Mouse (Mus musculus) ovary, postnatal 36 days (tissue): ENCODE data around the gene Myo9b.
"Not testable (repeated sequence)": the region's sequence is repeated elsewhere in the genome, so short reads cannot be mapped to it uniquely, and the experiment has no call there.

Experiments used
- DNase-seq: peaks from one replicate; pipeline ENCODE4 v3.0.0; 2022; ENCODE audit warnings: low spot score, mixed read lengths

Gene Myo9b

DNA sequence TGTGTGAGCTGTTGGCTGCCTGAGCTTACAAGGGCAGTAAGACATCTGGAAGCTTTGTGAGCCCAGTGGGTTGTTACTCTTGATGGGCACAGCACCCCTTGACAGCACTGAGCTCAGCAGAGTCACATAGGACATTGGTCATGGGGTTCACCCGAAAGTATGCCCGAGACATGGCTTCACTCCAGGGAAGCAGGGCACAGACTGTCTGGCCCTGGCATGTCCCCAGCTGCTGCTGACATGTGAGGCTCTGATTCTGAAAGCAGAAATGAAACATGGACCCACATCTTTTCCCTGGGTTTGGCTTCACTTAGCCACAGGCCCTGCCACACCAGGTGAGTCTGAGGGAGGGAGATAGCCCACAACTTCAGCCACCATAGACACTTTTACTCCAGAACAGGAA is 24.3 kb downstream of the Myo9b start:
- DNase-seq: no peak

DNA sequence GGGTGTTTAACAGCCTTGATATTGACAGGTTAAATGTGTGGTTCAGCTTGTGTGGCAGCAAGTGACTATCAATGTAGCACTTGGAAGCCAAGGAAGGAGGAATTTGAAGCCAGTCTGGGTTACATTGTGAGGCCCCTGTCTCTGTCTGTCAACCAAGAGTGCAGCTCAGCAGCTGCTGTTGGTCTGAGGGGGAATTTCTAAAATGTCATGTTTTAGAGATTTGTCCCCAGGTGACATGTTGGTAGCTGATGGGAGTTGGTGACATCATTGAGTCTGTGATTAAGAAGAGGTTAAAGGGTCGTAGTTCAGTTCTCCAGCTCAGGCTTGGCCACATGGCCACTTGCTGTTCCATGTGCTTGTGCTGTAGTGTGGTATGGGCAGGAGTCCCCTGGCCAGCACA is 24.9 kb downstream of the Myo9b start:
- no peak for DNase-seq

DNA sequence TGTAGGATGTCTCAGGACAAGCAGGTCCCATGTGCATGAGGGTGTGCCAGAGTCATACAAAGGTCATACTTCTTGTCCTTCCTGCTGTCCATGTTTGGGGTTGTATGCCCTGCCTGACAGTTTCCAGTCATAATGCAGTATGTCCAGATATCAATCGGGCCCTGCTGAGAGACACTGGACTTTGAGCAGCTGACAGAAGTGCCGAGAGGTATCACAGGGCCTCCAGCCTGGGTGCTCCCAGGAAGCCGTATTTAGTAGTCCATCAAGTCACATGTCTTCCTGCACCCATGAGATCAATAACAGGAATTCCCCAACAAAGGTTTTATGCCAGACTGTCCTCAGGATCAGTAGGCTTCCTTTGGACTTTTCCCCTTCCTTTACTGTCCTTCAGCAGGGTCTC is 27.2 kb downstream of the Myo9b start:
- DNase-seq: no peak

DNA sequence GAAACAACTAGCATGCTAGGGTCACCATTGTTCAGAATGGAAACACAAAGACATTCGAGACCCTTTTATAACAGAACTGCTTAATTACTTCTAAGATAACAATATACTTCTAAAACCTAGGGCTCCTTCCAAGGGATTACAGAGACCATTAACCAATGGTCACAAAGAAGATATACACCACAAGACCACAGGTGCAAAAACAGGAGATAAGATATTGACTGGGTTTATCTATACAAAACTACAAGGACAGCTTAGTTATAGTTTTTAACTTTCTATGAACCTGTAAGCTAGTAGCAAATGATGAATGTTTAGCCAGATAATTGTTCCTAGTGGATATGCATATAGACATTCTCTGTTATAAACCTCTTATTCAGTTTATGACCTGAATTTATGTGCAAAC is 30.3 kb downstream of the Myo9b start:
- no peak for DNase-seq

DNA sequence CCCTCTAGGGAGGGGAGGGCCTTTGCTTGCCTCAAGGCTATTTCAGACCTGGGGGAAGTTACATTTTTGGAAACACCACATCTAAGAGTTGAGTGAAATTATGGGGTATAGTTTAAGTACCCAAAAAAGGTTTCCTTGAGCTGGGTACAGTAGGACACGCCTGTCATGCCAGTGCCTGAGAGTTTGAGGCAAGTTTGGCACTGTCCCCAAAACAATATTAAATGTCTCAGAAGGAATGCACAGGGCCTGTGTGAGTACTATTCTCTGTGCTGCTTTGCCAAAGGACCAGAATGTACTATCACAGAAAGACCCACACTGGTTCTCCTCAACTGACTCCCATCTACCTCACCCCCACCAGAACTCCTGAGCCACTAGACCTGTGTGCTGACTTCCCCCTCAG is 31.1 kb downstream of the Myo9b start:
- no peak for DNase-seq

DNA sequence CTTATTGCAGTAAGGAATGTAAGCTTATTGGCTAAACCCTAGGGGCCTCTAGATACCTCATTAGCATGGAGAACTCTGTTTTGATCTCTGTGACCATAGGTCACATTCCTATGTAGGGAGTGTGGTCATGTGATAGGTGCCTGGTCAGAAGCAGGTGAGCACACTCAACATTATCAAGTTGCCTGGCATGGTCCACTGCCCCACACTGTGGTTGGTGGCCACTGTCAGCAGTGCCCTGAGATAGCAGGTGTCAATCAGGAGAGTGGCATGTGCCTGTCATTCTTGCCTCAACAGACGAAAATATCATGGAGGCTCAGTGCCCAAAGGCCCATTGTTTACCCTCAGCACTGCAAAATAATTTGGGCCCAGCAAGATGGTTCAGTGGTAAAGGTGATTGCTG is 33.5 kb downstream of the Myo9b start:
- no peak for DNase-seq

DNA sequence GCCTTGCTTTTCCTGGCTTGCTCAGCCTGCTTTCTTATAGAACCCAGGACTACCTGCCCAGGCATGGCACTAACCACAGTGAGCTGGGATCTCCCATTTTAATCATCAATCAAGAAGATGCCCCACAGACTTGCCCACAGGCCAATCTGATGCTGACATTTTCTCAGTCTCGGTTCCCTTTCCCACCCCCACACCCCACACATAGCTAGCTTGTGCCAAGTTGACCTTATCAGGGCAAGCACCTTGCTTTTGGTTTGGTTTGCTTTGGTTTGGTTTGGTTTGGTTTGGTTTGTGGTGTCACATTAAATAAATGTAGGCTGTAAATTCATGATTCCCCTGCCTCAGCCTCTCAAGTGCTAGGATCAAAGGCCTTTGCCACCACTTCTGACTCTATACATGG is 34.9 kb downstream of the Myo9b start:
- no peak for DNase-seq

DNA sequence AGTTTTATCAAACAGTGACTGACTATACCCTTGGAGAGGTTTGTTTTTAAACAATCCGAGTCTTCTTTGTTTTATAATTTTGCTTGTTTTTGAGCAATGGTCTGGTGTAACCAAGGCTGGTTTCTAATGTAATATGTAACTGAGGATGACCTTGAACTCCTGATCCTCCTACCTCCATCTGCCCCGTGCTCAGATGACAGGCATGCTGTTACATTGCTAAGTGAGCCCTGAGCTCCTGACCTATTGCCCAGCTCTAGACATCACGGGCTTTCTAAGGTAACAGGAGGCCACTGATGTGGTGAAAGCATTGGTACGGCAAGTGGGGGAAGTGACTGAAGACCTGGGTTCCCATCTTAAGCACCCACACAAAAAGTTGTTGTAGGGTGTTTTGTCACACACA is 35.4 kb downstream of the Myo9b start:
- DNase-seq: no peak

DNA sequence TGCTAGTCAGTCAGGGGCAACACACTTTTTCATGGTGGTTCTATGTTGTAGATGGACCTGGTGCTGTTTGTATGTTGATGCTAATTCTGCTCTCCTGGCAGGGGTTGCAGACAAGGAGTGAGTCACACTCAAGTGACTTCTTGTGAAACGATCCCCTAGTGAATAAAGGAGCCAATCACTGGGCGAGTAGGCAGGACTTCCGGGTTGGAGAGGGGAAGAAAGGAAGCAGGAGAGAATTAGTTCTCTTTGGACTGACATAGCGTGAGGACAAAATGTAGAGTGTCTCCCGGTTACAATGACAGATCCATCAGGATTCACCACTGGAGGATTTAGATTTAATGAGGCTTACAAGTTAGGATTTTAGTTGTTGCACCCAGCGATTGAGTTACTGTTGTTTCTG is 37.9 kb downstream of the Myo9b start:
- DNase-seq: no peak

DNA sequence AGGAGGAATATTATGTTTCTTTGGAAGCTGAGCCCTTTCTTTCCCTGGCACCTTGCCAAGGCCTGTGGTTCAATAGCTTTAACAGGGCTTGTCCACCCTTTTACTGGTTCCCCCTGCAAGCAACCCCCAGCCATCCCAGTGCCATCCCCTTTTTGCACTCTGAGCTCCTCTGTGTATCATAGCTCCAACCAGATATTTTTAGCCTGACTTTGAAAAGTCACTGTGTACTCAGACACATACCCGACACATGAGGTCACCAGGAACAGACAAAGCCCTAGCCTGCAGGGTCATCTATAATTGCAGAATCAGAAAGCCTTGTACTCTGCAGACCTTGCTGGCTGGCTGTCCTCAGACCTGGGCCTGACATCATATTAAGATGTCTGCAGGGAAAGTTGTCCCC is 40.2 kb downstream of the Myo9b start:
- peak; percentile 22 for DNase-seq

DNA sequence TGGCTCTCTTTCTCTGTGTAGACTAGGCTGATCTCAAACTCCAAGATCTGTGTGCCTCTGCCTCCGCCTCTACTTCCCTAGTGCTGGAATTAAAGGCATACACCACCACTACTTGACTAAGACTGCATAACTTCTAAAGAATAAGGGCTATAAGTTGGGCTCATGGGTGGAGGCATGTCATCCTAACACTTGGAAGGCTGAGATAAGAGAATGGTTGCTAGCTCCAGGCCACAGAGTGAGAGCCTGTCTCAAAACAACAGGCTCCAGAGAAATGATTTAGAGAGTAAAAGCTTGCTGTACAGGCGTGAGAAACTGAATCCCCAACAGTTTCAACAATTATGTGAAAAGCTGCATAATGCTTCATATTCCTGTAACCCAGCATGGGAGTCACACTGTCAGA is 41.4 kb downstream of the Myo9b start:
- DNase-seq: no peak

DNA sequence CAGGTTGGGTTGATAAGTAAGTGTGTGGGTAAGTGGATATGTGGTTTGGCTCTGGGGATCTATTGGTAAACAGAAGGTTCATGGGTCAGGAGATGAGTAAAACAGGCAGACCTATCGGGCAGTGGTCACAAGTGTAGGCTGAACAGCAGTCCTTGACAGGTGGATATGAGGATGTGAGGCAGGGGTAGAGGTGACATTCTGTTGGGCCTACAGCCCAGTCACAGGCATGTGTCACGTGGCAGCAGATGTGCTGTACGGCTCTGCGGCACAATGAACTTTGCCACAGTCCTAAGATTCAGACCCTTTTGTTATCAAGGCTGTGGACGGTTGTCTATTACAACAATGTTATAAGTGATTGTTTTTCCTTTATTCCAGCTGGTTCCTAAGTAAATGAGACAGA is 43.5 kb downstream of the Myo9b start:
- DNase-seq: no peak

DNA sequence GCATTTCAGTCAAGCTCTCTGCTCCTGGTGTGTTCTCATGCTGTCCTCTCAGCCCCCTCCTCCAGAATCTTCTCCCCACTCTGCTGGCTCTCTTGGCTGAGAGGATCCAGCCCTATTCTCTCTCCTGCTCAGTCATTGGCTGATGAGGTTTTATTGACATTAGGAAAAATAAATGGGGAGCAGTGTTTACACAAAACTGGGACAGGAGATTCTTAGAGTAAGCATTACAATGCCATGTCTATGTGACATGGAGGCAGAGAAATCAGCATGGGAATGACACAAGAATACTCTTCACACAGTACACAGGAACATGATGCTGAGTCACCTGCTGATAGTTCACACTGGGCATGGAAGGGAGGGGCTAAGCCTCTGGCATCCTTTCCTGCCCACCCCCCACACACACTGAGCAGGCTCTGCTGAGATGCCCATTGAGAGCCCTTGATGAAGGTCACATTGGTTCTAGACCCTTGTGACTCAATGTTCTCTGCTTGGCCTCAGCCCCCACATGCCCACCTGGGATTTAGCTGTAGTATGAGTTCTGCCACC is 44.0 kb downstream of the Myo9b start:
- DNase-seq: no peak

DNA sequence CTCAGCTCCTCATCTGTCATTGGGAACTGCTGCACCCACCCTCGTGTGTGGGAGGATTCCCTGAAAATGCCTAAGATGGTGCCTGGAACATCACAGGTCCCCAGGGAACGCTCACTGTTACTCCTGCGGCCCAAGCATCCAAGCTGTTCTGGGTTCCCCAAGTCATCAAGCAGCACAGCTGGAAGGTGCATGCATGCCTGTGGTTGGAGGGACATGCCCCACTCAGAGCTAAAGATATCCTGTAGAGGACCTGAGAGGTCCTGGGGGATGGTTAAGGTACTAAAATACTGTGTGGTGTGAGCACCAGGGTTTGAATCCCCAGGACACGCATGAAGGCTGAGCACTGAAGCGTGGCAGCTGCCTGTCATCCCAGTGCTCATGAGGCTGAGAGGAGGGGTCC is 46.1 kb downstream of the Myo9b start:
- DNase-seq: not testable (repeated sequence)

DNA sequence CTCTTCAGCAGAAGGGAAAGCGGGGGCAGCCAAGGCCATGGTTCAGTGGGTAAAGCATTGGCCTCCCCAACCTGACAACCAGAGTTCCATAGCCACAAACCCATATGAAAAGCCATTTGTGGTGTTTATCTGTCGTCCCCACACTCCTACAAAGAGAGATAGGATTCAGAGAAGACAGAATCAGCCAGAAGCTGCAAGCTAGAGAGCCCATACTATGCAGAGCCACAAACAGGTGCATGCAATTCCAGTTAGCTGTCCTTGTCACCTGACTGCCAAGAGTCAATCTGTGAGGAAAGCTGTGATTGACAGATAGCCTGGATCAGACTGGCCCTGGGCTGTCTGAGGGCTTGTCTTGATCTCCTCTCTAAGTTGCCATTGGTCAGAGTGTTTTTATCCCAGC is 47.2 kb downstream of the Myo9b start:
- DNase-seq: not testable (repeated sequence)

DNA sequence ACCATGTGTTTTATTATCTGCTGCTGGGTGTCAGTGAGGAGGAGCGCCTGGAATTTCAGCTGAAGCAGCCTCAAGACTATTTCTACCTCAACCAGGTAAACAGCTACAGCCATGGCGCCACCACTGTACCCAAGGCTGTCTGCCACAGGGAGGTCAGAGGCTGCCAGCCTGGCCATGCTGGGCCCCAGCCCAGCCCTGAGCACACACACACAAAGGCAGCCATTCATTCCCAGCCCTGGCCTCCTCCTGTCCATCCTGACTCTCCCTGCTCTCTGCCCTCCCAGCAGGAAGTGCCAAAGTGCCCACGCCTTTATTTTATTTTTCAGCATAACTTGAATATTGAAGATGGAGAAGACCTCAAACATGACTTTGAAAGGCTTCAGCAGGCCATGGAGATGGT is 50.4 kb downstream of the Myo9b start:
- no peak for DNase-seq

DNA sequence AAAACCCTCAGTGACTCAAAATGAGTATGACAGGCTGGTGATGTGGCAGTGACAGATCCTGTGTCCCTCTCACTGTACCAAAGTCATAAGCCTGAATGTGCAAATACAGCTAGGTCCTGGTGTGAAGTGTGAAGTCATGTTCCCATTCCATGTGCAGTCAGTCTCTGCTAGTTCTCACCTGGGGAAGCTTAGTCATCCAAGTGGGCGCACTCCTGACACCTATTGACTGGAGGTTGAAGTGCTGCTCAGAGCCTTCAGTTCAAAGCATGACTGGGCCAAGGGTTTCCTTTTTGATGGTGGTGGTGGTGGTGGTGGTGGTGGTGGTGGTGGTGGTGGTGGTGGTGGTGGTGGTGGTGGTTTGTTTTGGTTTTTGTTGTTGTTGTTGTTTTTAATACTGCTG is 52.3 kb downstream of the Myo9b start:
- no peak for DNase-seq

DNA sequence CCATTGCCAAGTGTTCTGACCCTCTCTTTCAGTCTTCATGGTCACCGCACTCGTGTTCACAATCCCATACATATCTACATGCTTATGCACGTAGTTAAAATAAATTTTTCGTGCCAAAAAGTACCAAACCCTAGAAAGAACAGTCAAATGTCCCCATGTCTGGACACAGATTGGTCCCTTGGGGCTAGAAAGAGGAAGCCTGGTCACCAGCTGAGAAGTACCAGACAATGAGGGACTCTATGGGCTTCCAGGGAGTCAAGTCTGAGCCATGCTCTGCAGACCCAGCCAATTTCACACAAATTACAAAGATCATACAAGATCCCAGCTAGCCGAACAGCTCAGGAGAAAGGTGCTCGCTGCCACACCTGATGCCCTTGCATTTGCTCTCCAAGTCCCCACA is 65.3 kb downstream of the Myo9b start:
- not testable (repeated sequence) for DNase-seq

DNA sequence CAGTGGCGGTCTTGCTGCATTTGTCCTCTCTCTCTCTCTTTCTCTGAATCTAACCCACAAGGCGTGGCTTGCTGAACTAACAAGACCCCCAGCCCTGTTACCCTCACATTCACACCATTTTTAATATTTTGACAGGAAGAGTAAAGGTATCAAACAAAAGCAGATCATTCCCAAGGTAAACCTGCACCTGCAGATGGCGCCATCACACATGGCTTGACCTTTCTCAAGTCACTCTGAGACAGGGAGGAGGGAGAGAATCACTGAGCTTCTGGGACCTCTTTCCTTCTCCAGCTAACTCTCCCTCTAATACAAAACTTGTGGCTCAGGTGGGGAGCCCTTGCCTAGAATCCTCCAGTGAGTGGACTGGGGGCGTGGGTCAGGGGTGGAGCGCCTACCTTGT is 68.1 kb downstream of the Myo9b start:
- DNase-seq: peak; percentile 29

DNA sequence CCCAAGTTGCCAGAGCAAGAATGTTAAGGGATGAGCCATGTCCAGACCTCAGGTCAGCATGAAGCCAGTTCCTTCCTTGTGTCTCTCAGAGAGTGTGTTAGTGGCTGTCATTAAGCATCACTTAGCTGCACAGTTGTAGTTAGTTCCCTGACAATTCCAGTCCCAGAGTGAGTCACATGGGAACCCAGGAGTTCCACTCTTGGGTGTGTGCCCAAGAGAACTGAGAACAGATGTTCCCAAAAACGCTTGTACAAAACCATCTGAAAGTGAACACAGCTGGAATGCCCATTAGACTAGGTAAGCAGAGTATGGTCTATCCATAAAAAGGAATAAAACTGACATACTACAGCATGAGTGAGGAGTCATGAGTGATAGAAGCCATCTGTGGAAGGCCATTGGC is 74.1 kb downstream of the Myo9b start:
- no peak for DNase-seq

DNA sequence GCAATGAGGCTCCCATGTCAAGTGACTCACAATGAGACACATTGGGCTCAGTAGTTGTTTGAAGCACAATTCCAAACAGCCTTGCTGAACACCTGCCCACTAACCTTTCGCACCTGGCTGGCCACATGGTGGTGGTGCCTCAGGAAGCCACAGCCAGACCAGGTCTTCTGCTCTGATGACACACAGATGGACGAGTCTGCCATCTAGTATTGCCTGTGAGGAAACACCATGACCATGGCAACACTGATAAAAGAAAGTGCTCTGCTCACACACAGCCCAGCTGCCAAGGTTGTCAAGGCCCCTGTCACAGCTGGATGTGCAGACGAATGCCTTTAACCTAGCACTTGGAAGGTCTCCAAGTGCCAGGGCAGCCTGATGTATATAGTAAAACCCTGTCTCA is 78.6 kb downstream of the Myo9b start:
- DNase-seq: no peak

DNA sequence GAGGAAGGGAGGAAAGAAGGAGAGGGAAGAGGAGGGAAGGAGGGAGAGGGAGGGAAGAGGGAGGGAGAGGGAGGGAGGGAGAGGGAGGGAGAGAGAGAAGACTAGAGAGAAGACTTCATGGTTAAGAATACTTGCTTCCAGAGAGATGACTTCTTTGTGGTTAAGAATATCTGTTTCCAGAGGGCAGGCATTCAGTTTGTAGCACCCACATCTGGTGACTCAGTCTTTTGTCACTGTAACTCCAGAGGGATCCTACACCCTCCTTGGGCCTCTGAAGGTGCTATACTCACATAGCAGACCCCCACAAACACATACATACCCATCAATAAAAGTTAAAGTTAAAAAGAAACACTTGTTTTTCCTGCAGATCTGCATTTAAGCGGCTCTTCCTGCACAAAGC is 79.0 kb downstream of the Myo9b start:
- DNase-seq: no peak

DNA sequence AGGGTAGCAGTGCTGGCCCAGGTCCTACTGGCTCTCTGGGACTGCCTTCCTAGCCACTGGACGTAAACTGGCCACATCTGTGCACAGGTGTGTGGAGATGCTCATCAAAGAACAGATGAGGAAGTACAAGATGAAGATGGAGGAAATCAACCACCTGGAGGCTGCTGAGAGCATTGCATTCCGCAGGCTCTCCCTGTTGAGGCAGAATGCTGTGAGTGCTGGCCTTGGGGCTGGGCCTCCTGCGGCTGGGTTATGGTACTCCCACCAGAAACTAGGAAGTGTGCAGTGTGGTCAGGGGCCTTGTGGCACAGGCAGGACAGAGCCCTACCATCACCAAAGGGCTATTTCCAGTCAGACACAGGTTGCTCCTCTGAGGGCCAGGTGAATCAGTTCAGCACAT is 85.5 kb downstream of the Myo9b start:
- no peak for DNase-seq

DNA sequence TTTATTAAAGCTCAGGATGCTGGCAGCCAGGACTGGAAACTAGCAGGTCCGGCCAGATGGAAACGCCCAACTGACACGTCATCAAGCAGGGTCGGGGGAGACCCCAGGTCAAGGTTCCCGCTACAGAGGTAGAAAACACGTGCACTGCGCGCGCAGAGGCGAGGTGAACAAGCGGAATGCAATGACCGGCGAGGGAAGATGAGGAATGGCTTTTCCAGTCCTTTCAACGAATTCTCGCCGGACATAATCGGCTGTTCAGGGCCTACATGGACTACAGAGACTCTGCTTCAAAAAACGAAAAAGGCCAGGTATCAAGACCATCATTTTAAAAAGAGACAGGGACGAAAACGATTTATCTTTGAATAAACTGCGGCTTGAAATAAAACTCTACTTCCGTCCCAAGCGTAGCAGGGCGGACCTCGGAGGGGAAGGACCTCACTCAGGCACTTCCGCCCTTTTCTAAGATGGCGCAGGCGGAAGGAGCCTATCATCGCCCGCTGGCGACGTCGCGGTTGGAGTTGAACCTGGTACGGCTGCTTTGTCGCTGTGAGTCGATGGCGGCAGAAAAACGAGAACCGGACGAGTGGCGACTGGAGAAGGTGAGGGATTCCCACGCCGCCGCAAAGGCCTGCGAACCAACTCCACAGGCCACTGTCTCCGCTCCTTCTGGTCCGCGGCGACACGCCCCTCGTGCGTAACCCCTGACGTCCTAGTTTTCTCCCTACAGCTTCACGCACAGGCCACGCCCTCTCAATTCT is 94.4 kb downstream of the Myo9b start, which contains the start of gene Use1:
TSS of gene Use1 (plus strand) at position 78 of the 758 bp plus-strand sequence.
- DNase-seq: peak; percentile 90
